Mouse (Mus musculus) ES-Bruce4 (cell line): ENCODE measurements around the gene Uba52. TPM values are rescaled to one million over a fixed set of nuclear protein-coding genes. Genes with fewer than 3 reads are reported as not detected.

Experiments
- H3K27ac ChIP-seq: 2 replicates; pipeline ENCODE4 v1.5.1; 2012; ENCODE audit warnings: low read length, inconsistent platforms; ENCODE audit not compliant: insufficient read depth
- H3K27me3 ChIP-seq: 2 replicates; pipeline ENCODE4 v1.6.1; 2012; ENCODE audit warnings: mild to moderate bottlenecking, low read length, inconsistent platforms; ENCODE audit not compliant: control insufficient read depth, poor library complexity, insufficient read depth, severe bottlenecking
- H3K36me3 ChIP-seq: 2 replicates; pipeline ENCODE4 v1.6.1; 2012; ENCODE audit warnings: inconsistent platforms, mild to moderate bottlenecking, low read length, moderate library complexity; ENCODE audit not compliant: control insufficient read depth, poor library complexity, insufficient read depth, severe bottlenecking
- H3K4me1 ChIP-seq: one replicate; pipeline ENCODE4 v1.8.1; 2011; ENCODE audit warnings: low read length; ENCODE audit not compliant: control insufficient read depth, insufficient read depth
- H3K4me3 ChIP-seq: 2 replicates; pipeline ENCODE4 v1.5.1; 2011; ENCODE audit warnings: low read depth, mild to moderate bottlenecking, low read length
- H3K9ac ChIP-seq: 2 replicates; pipeline ENCODE4 v1.6.1; 2012; ENCODE audit warnings: low read depth, mild to moderate bottlenecking, inconsistent platforms; ENCODE audit not compliant: poor library complexity, severe bottlenecking
- H3K9me3 ChIP-seq: replicated peaks from 2 replicates; pipeline ENCODE4 v1.6.1; 2012; ENCODE audit warnings: mild to moderate bottlenecking, low read length, inconsistent platforms; ENCODE audit not compliant: control insufficient read depth, poor library complexity, insufficient read depth, severe bottlenecking
- CTCF ChIP-seq: IDR thresholded peaks from one replicate; pipeline ENCODE4 v1.8.1; 2011; ENCODE audit warnings: low read depth, low read length
- EP300 ChIP-seq: IDR thresholded peaks from 2 replicates; pipeline ENCODE4 v1.6.1; 2011; ENCODE audit warnings: low read depth, low read length; ENCODE audit not compliant: insufficient read depth
- POLR2A ChIP-seq: IDR thresholded peaks from one replicate; pipeline ENCODE4 v1.8.1; 2011; ENCODE audit warnings: low read length; ENCODE audit not compliant: insufficient read depth
- polyA plus RNA-seq: library from polyadenylated mRNA; stranded (reverse); fragments of >200 nt; gene quantifications from 2 replicates; pipeline ENCODE4 v1.2.4, GENCODE M21; 2011; ENCODE audit warnings: low read depth; ENCODE audit not compliant: missing spikeins, insufficient read depth, insufficient read length

The Uba52 gene
- polyA plus RNA-seq, 1 experiment: 1,157 TPM

DNA sequence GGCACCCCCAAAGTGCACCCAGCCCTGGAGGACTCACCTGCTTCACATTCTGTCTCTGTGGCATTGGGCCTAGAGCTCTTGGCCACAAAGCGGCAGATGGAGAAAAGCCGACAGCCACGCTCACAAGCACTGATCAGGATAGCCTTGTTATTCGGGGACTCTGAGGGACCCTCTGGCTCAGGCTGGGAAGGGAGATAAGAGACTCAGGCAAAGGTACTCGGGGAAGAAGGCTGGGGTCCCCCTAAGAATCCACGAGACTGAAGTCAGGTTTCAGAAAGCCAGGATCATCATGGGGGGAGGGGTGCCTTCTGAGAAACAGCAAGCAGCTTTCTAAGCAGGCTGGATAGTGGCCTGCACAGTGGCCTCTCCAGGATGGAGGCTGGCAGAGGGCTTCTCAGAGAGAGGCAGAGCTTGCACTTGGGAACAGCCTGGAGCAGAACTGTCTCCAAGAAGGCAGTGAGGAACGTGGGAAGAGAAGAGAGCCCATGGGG lies 24.4 kb downstream of the Uba52 start:
- peaks cover 11% of the 10 kb centered on the region for H3K27me3 ChIP-seq
- no peak overlapping the region for H3K4me3 ChIP-seq
- no peaks in the 10 kb centered on the region for H3K9me3 ChIP-seq
- H3K36me3 ChIP-seq: no peaks in the 10 kb centered on the region
- no peak overlapping the region for H3K27ac ChIP-seq
- H3K9ac ChIP-seq: no peak overlapping the region
- TF ChIP-seq POLR2A (no peak), EP300 (no peak), CTCF (no peak)
- peaks cover 2% of the 10 kb centered on the region for H3K4me1 ChIP-seq

DNA sequence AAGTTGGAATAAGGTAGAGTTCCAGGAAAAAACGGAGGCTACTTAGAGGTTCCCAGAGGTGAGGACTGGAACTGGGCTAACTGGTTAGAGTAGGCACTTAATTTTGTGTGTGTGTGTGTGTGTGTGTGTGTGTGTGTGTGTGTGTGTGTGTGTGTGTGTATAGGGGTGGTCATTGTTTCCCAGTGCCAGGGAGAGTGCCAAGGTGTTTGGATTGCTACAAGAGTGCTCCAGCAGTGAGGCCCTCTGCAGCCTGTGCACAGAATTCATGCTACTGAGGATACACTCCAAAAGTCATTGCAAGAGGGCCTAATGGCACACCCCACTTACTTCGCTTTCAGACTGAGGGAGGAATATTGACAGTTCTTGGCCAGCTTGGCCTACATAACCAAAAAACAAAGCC lies 27.7 kb downstream of the Uba52 start:
- no peak overlapping the region for H3K27ac ChIP-seq
- peaks cover 5% of the 10 kb centered on the region; the same call in 1 of the 2 replicates for H3K27me3 ChIP-seq
- no peaks in the 10 kb centered on the region for H3K4me1 ChIP-seq
- no peak for TF ChIP-seq POLR2A
- TF ChIP-seq CTCF: no peak
- TF ChIP-seq EP300: no peak
- H3K4me3 ChIP-seq: no peak overlapping the region
- no peak overlapping the region for H3K9ac ChIP-seq
- H3K36me3 ChIP-seq: no peaks in the 10 kb centered on the region
- no peaks in the 10 kb centered on the region for H3K9me3 ChIP-seq

- Histone ChIP-seq H3K9ac (no peak overlapping the region), H3K27me3 (no peaks in the 10 kb centered on the region), H3K36me3 (no peaks in the 10 kb centered on the region), H3K27ac (no peak overlapping the region), H3K4me3 (no peak overlapping the region), H3K9me3 (no peaks in the 10 kb centered on the region), H3K4me1 (no peaks in the 10 kb centered on the region)
- TF ChIP-seq POLR2A (no peak), EP300 (no peak)
These were observed 28.7 kb downstream of the Uba52 start for GRCm38 (mm10) chr8:70481908-70482307.

DNA sequence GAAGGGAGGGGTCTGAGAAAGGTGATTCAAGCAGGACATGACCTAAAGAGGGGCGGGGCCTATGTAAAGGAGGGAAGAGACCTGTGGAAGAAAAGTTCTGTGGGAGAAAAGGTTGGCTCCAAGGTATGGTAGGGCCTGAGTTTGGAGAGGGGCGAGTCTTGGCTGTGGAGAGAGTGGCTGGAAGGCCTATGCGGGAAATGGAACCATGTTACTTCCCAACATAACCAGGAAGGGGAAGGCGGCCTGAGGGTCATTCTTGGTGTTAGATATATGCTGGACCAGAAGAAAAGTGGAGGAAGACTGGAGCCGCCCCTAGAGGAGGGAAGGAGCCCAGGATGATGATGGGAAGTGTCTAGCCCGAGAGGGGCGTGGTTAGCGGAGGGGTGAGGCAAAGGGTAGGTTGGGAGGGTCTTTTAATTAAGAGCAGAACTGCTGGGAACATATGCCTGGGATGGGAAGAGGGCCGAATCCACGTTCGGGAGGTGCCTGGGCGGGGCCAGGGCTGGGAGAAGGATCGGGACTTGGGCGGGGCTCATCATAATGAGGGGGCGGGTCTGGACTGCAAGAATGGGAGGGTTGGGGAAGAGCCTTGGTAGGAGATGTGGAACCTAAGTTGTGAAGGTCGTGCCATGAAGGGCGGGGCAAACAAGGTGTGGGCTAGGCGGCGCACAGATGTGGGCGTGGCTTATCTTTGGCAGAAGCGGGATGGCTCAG lies 33.2 kb downstream of the Uba52 start:
- Histone ChIP-seq H3K27ac (peak overlapping the region; percentile 49), H3K9ac (0 out of 2 replicates have a peak overlapping the region, but pooled peaks have one; percentile 5), H3K36me3 (no peaks in the 10 kb centered on the region)

DNA sequence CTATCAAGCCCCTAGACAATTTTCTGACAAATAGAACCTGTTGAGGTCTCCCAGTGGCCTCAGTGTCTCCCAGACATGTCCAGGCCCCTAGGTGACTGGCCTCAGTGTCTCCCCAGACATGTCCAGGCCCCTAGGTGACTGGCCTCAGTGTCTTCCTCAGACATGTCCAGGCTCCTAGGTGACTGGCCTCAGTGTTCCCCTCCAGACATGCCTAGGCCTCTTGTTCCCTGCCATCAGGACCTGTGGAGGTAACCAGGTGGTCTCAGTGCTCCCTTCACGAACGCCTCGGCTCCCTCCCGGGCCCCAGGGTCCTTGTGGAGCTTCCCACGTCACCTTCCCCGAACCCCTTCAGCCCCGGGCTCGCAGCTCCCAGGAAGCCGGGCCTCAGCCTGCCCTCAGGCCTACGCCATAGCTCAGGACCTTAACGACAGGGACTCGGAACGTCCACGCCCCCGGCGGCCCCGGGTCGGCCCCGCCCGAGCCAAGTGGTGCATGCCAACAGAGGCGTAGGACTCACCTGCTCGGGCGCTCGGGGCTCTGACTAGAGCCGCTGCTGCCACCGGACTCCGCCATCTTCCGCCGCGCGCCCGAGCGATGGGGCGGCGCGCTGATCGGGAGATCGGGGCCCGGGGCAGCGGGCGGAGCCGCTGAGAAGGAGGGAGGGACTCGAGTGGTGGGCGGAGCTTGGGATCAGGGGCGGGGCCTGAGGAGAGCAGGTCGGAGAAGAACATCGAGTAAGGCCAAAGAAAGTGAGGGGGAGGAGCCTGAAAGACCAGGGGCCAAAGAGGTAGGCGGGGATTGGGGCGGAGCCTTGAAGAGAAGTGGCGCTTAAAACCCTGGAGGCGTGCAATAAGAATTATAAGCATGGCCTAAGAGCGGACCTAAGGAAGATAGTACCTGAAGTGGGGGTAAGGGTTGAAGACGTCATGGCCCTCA lies 34.0 kb downstream of the Uba52 start, which contains the start of gene Klhl26:
Gene Klhl26 (minus strand): TSS at position 636 of the 936 bp plus-strand sequence.
- H3K9ac ChIP-seq: peak within 1 kb of the TSS; percentile 91
- H3K9me3 ChIP-seq: no peaks in the 10 kb centered on the region
- peak within 1 kb of the TSS; percentile 93 for H3K4me3 ChIP-seq
- no peaks in the 10 kb centered on the region for H3K4me1 ChIP-seq
- H3K36me3 ChIP-seq: no peaks in the 10 kb centered on the region
- no peak for TF ChIP-seq EP300
- no peak for TF ChIP-seq CTCF
- no peak for TF ChIP-seq POLR2A
- H3K27ac ChIP-seq: peak within 1 kb of the TSS; percentile 49
- H3K27me3 ChIP-seq: no peaks in the 10 kb centered on the region

More for the DNA sequence above, 33.2 kb downstream of the Uba52 start:
- Histone ChIP-seq H3K9me3 (no peaks in the 10 kb centered on the region), H3K27me3 (no peaks in the 10 kb centered on the region), H3K4me1 (no peaks in the 10 kb centered on the region), H3K4me3 (peak overlapping the region; percentile 66)
- TF ChIP-seq POLR2A (no peak), EP300 (peak; percentile 4; the same call in 1 of the 2 replicates), CTCF (no peak)

- Histone ChIP-seq H3K4me3 (no peak overlapping the region), H3K27me3 (no peaks in the 10 kb centered on the region), H3K36me3 (no peaks in the 10 kb centered on the region), H3K9ac (no peak overlapping the region), H3K4me1 (no peaks in the 10 kb centered on the region), H3K9me3 (no peaks in the 10 kb centered on the region), H3K27ac (no peak overlapping the region)
- TF ChIP-seq CTCF (no peak), EP300 (no peak), POLR2A (no peak)
These were observed 38.7 kb downstream of the Uba52 start for GRCm38 (mm10) chr8:70471856-70472255.
